Mouse (Mus musculus) ovary, postnatal 36 days (tissue): Measurements from ENCODE around the gene Fndc10.
"Not testable (repeated sequence)": the region's sequence is repeated elsewhere in the genome, so short reads cannot be mapped to it uniquely, and the experiment has no call there.

ENCODE experiments used
- DNase-seq: peaks from one replicate; pipeline ENCODE4 v3.0.0; 2022; ENCODE audit warnings: low spot score, mixed read lengths

The Fndc10 gene

GRCm38 (mm10) chr4:155694111-155694481 is at the start of gene Fndc10:
TSS of gene Fndc10 (plus strand) at chr4:155694342.
- DNase-seq: peak; percentile 74

GRCm38 (mm10) chr4:155645308-155645707 is 48.8 kb upstream of the Fndc10 start, which contains the start of gene Gm10563:
TSS of gene Gm10563 (minus strand) at chr4:155645408.
- not testable (repeated sequence) for DNase-seq

- no peak for DNase-seq
These were observed 48.4 kb upstream of the Fndc10 start for GRCm38 (mm10) chr4:155645721-155646120.

GRCm38 (mm10) chr4:155649355-155649754 is 44.8 kb upstream of the Fndc10 start:
- DNase-seq: no peak

GRCm38 (mm10) chr4:155651553-155652269 is 42.4 kb upstream of the Fndc10 start:
- peak; percentile 74 for DNase-seq

- DNase-seq: no peak
These were observed 41.7 kb upstream of the Fndc10 start for GRCm38 (mm10) chr4:155652283-155653085.

GRCm38 (mm10) chr4:155653086-155653450 is 41.1 kb upstream of the Fndc10 start, which contains the start of gene Mmp23:
TSS of gene Mmp23 (minus strand) at chr4:155653384.
- DNase-seq: peak; percentile 75

GRCm38 (mm10) chr4:155653451-155654182 is 40.5 kb upstream of the Fndc10 start:
- no peak for DNase-seq

GRCm38 (mm10) chr4:155654183-155654455 is 40.0 kb upstream of the Fndc10 start:
- no peak for DNase-seq

GRCm38 (mm10) chr4:155654456-155655298 is 39.5 kb upstream of the Fndc10 start:
- no peak for DNase-seq

- DNase-seq: no peak
These were observed 37.9 kb upstream of the Fndc10 start for GRCm38 (mm10) chr4:155656214-155656751.

GRCm38 (mm10) chr4:155658961-155659360 is 35.2 kb upstream of the Fndc10 start:
- no peak for DNase-seq

- peak; percentile 61 for DNase-seq
These were observed 33.5 kb upstream of the Fndc10 start for GRCm38 (mm10) chr4:155660641-155661040.

GRCm38 (mm10) chr4:155666903-155667302 is 27.2 kb upstream of the Fndc10 start:
- DNase-seq: no peak

- DNase-seq: peak; percentile 94
These were observed 25.2 kb upstream of the Fndc10 start, which contains the start of gene Mib2 for GRCm38 (mm10) chr4:155668689-155669597. TSS of gene Mib2 (minus strand) at chr4:155669198.

GRCm38 (mm10) chr4:155669598-155670075 is 24.5 kb upstream of the Fndc10 start:
- no peak for DNase-seq

GRCm38 (mm10) chr4:155670236-155670635 is 23.9 kb upstream of the Fndc10 start:
- not testable (repeated sequence) for DNase-seq

- no peak for DNase-seq
These were observed 22.1 kb upstream of the Fndc10 start for GRCm38 (mm10) chr4:155672082-155672481.

GRCm38 (mm10) chr4:155675991-155676390 is 18.2 kb upstream of the Fndc10 start:
- DNase-seq: no peak

GRCm38 (mm10) chr4:155683670-155684277 is 10.4 kb upstream of the Fndc10 start:
- not testable (repeated sequence) for DNase-seq
